Mouse (Mus musculus): Measurements from ENCODE around the gene Trak1. TPM values are rescaled to one million over a fixed set of nuclear protein-coding genes. Genes with fewer than 3 reads are reported as not detected.

Trak1 gene
- total RNA-seq, 2 experiments from 2014 or later = 75.7 to 96.6 TPM

DNA sequence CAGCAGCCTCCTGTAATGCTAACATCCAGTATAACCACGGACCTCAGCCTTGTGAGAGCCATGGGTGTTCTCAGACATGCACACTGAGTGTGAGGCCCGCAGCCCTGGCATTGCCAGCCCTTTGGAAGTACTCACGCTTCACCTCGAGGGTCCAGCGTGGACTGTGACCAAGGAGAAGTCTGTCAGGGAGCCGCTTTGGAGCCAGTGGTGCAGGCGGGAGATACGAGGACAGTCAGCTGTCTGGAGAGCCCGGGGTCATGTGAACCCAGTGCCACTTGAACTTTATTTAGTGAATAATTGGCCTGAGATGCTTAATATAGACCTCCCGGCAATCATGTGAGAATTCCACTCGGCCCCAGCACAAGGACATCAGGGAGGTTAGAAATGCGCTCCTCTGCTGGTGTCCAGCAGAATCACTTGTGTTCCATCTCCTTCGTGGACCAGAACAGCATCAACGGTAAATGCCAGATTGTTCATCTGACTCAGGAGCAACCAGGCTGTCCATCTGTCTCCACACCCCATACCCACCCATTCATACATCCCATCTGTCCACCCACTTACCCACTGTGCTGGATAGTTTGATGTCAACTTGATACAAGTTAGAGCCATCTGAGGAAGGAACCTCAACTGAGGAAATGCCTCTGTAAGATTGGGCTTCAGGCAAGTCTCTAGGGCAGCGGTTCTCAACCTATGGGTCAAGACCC, 48.3 kb downstream of the Trak1 start:
- no peak for DNase-seq (ENCODE audit: low spot score in 2 of 2)

GRCm38 (mm10) chr9:121346635-121347034, 49.3 kb downstream of the Trak1 start:
- no peak for DNase-seq (ENCODE audit: low spot score in 2 of 2)

- no peak for DNase-seq (ENCODE audit: low spot score in 2 of 2)
These were observed 50.7 kb downstream of the Trak1 start for GRCm38 (mm10) chr9:121347981-121348380.

- no peak for DNase-seq (ENCODE audit: low spot score in 2 of 2)
These were observed 51.2 kb downstream of the Trak1 start for GRCm38 (mm10) chr9:121348476-121348875.

DNA sequence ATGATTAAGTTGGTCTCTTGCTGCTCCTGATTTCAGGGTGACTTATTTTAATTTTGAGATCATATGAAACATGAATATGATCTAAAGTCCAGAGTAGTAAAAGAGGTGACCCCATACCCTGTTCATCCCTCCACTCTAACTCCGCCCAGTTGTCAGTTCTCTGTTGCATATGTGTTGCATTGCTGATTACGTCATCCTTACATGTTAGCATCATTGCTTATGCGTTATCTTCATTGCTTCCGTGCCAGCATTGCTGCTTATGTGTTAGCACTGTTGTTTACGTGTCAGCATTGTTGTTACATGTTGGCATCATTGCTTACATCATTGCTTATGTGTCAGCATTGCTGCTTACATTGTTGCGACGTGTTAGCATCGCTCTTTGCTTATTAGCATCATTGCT, 51.8 kb downstream of the Trak1 start:
- DNase-seq (ENCODE audit: low spot score in 2 of 2) = no peak

GRCm38 (mm10) chr9:121350601-121351000, 53.3 kb downstream of the Trak1 start:
- DNase-seq (ENCODE audit: low spot score in 2 of 2) = no peak

DNA sequence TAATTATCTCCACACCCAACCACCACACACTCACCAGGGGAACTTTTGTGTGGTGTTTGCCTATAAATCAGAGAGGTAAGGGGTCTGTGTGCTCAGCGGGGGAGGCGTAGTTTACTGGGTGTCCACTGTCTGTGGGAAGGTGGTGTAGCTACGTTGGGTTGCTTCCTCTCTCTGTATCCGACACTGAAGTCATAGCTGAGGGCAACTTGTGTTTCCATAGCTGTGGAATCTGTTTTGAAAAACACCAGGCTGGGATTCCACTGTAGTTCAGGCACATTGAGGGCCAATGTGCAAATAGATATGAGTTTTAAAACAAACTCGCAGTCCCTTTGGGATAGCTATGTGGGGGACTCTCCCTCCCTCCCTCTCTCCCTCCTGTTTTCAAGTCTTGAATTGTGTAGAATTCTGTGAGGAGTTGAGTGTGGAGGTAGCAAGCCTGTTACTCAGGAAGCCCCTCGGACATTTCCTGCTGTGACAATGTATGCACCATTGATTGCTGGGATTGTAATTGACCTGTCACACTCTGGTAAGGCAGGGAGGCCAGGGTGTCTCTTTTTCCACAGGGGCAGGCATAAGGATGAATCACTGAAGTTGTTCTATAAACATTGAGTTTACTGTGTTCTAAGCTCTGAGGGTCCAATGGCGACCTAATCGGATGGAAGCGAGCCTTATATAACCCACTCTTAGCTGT, 54.2 kb downstream of the Trak1 start:
- DNase-seq (ENCODE audit: low spot score in 2 of 2) = no peak

DNA sequence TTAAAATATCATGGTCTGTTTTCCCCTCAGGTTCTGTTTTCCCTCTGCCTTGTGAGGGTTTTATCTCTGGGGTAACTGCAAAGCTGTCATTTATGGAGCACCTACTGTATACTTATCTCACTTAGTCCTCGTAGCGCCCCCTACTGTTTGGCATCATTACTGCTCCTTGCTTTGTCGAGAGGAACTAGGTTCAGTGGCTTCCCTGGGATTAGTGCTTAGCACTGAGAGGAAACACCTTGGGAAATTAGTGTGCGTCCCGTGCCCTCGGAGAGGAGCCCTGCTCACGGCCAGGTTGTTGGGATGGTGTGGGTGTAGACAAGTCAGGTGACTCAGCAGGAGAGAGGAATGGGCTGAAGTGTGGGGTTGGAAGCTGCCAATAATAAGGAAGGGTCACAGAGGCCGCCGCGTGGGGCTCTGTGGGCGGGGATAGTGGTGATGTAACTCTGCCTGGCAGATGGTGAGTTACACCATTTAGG, 54.9 kb downstream of the Trak1 start:
- DNase-seq (ENCODE audit: low spot score in 2 of 2) = peak; percentile 43 to 63

DNA sequence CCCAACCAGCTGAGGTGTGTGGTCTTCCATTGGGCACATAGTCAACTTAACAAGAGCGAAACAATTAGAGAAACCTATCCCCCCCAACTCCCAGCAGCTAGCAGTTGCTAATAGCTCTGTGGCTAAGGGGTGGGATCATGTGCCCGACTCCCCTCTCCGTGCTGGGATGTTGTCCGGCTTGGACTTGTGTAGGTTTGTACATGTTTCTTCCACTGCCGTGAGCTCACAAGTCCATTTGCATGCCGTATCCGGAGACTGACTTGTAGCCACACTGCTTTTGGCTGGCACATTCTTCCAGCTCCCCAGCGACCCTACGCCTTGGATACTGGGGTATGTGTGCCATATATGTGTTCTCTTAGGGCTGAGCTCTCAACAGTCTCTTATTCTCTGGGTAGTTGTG, 55.4 kb downstream of the Trak1 start:
- DNase-seq (ENCODE audit: low spot score in 2 of 2) = no peak

DNA sequence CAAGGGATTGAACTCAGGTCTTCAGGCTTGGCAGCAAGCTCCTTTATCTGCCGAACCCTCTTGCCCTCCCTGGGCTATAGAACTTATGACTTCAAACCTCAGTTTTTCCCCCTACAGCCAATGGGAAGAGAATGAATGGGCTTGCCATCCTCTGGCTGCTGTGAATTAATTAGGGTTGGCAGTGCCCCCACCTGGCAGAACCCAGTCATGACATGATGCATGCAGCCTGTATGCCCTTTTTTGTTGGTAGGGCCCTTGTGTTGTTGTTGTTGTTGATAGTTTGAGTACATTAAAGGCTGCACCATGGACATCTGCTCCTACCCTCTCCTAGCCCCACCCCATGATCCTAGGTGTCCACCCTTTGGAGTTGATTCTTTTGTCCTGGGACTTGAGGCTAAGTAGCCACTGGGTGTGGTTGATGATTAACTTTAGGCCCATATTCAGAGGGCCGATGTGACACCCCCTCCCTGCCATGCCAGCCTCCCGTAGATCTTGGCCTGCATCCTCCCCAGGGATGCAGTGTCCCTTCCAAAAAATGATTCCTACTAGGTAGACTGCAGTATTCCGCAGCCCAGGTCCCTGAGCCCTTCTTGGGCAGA, 57.6 kb downstream of the Trak1 start:
- peak; percentile 47 to 63 for DNase-seq (ENCODE audit: low spot score in 2 of 2)

DNA sequence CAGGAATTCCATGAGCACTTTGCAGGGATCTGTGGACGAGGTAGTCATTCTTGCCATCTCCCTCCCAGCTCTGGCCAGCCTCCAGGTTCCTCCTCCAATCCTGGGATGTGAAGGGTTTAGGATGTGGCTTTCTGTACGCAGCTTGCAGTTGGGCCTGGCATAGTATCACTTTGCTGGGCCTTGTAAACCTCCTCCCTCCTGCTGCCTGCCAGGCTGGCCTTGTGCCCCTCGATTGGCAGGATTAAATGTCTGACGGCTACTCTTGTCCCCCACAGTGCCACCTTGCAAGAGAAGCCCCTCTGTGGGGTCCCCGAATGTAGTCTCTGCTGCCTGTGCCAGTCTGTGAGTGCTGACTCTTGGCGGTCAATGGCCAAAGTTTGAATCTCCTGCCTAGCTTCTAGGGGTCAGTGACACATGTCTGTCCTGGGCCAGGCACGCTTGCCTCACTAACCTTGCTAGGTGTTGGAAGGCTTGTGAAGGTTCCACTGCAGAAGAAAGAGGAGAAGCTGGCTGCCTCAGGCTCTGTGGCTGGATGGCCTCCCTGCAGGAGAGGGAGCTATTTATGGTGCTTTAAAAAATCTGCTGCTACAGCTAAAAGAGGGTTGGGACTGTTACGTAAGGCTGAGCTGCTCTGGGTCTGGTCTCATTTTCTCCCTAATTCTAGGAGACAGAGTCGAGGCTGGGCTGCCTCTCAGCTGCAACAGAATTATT, 58.3 kb downstream of the Trak1 start:
- no peak for DNase-seq (ENCODE audit: low spot score in 2 of 2)

DNA sequence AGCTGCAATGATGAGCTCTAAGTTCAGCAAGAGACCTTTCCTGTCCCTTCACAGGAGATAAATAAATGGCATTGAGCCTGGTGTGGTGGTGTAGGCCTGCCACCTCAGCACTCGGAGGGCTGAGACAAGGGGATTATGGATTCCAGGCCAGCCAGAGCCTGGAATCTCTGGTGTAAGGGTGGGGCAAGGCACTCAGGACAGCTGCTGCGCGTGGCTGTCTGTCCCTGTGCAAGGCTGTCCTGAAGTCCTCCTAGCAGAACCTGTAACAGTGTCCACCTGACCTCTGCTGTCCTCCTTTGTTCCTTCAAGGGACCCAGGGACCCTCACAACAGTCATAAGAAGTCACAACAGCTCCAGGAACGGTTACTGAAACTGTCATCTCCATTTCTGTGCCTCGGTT, 59.8 kb downstream of the Trak1 start:
- DNase-seq (ENCODE audit: low spot score in 2 of 2) = no peak

GRCm38 (mm10) chr9:121357582-121358275, 60.4 kb downstream of the Trak1 start:
- DNase-seq (ENCODE audit: low spot score in 2 of 2) = no peak

DNA sequence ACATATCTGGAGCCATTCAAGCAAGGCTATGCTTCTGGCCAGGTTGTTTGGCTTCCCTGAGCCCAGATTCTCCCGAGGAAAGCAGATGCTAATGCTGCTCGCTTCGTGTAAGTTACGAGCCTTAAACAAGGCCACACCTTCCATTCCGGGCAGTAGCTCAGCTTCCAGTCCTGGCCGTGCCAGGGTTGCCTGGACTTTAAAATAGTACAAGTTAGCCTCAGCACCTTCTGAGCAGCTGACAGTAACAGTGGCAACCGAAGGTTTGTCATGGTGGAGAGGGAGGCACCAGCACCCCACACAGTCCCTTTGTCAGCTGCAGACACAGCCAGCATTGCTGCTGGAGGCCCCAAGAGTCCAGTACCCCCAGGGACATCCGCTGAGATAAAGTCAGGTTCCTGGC, 61.1 kb downstream of the Trak1 start:
- DNase-seq (ENCODE audit: low spot score in 2 of 2) = no peak

DNA sequence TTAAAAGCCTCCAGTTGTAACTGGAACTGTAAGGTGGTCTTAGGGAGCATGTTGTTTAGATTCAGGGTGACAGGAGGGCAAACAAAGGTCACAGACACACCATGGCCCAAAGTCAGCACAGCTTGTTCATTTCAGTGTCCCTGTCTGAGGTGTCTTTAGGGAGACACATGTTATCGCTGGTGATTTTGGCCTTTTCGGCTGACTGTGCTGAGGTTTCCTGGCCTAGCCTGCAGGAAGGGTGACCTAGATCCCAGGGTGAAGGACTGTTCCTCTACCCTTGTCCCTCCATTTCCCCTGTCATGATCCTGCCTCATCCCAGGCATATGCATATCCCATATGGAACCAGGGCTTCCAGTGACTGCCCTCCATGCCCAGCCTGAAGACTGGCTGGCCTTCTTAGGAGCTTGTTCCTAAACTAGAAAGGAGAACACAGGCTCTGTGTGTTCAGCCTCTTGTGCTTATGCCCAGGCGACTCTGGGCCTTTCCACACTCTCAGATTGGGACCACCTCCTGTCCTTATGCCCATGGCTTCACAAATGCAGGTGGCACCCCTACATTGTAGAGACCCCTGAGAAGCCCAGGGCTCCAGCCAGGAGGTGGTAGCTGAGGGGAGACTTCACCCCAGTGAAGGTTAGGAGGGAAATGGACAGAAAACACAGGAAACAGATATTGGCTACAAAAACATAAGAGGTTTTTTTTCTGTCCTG, 62.1 kb downstream of the Trak1 start:
- DNase-seq (ENCODE audit: low spot score in 2 of 2) = no peak

DNA sequence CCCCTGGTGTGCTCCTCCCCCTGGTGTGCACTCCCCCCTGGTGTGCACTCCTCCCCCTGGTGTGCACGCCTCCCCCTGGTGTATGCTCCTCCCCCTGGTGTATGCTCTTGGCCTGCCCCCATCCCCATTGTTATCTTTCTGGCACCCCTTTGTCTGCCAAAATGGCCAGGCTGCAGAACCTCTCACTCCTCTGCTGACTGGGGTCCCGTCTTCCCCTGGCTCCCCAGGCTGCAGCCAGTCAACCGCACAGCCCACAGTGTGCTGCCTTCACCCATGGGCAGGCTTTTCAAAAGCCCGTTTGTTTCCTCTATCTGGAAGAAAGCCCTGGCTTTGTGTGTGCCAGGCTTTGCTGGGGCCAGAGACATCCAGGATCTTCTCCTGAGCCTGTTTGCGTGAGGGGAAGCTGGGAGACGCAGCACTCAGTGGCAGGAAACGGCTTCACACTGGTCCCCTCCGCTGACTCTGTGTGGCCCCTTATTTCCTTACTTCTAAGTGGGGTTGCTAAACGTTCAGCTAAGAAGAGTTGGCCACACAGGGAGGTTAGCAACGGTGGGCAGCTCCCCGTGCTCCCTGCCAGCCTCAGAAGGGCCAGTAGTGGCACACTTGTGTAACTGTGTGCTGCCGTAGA, 63.1 kb downstream of the Trak1 start:
- no peak for DNase-seq (ENCODE audit: low spot score in 2 of 2)

- no peak for DNase-seq (ENCODE audit: low spot score in 2 of 2)
These were observed 63.7 kb downstream of the Trak1 start for GRCm38 (mm10) chr9:121361010-121361409.

DNA sequence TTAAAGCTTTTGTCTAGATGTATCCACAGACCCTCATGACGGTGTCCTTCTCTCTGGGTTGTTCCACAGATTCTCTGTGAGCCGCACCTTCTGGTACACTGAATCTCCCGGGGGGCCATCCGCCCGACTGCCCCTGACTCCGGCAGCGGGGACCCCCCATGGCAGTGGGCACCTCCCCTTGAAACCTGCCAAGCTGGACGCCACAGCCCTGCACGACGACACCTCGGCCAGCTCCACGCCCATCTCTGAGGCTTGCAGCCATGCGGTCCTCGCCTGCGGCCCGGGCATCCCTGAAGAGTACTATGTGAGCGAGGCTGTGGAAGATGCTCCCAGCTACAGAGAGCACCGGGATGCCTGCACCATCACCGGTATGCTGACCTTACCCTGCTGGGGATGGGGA, 66.6 kb downstream of the Trak1 start:
- no peak for DNase-seq (ENCODE audit: low spot score in 2 of 2)

DNA sequence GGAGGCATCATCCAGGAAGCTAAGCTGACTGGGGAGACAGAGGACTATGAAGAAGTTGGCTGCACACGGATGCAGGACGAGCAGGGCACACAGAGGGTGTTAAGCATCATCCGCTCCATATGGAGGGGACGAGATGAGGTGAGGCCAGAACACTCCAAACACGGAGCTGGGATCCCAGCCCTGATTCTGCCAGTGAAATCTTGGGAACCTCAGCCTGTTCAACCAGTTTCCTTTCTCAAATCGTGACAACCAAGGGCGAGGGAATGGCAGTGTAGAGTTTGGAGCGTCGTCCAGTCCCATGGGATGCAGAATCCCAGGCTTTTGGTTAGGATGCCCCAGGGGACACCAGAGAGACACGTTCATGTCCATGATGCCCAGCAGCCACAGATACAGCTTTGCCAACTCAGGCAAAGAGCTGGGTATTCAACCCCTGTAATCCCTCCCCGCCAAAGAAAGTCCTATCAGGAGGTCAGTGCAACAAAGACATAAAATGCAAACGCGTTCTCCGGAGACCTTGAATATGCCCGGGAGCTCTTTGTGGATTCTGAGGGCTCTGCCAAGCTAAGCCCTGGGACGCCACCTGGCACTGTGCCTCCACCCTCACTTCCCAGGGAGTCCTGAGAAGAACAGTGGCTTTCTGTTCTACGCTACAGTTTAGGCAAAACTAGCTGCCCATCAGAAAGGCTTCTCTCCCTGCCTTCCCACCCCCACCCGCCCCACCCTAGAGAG, 69.0 kb downstream of the Trak1 start:
- peak; percentile 48 to 59 for DNase-seq (ENCODE audit: low spot score in 2 of 2)

All from adrenal gland, adult 18-20 months (tissue).